Mouse (Mus musculus): ENCODE data around the gene Zfp518b. TPM values are rescaled to one million over a fixed set of nuclear protein-coding genes. Genes with fewer than 3 reads are reported as not detected.

The Zfp518b gene
- polyA plus RNA-seq, 1 experiment from 2014 or later, result 28.1 TPM

DNA sequence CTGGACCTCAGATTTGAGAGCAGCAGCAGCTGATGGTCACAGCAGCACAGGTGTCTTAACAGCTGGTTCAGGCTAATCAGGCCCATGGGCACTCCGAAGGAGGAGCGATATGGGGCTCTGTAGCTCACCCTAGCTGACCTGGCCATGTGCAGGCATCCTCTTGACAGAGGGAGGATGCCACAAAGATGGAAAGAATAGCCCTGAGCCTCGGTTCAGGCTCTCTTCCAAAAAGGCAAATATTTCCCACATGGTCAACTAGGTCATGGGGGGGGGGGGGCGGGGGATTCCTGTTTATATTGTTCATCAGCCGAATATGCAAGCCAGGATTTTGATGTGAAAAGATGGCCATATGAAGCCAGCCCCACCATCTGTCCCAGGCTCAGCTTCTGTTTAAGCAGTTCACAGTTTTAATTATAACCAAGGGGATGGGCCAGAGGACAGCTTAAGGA, 48.3 kb downstream of the Zfp518b start:
- no peaks in the 10 kb centered on the region for H3K36me3 ChIP-seq (ENCODE audit: control insufficient read depth, insufficient read depth, low read length)
- no peak overlapping the region for H3K27ac ChIP-seq (ENCODE audit: low read depth, low read length)
- no peak overlapping the region for H3K9ac ChIP-seq (ENCODE audit: low read depth, low read length)
- H3K27me3 ChIP-seq (replicated peaks; ENCODE audit: control insufficient read depth, insufficient read depth, low read length), result no peaks in the 10 kb centered on the region
- no peaks in the 10 kb centered on the region for H3K4me1 ChIP-seq (ENCODE audit: control insufficient read depth, insufficient read depth, low read depth, low read length)
- WGBS, result 68% methylated on average over 5 of the region's 5 CpGs
- no peak overlapping the region for H3K4me2 ChIP-seq (ENCODE audit: low read length)
- H3K9me3 ChIP-seq (ENCODE audit: control insufficient read depth, low read length), result 0 out of 2 replicates have a peak, but pooled peaks cover 2% of the 10 kb centered on the region
- peak; percentile 63; the same call in 1 of the 2 replicates for ATAC-seq
- H3K4me3 ChIP-seq (ENCODE audit: low read length), result no peak overlapping the region

DNA sequence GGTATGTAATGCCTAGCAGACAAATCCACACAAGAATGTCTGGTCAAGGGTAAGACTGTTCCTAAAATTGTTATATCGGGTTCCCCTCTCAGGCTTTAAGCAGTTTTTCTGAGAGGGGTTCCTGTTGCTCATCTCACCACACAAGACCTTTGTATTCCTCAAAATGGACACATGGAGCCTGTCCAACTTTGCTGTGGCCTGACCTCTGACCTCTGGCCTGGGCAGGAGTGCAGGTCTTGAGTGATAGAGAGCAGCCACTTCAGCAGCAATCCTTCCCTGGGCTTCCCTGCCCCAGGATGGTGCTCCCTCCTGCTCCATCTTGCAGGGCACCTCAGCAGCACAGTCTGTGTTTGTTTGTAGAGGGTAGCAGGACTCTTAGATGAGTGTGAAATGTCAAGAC, 48.9 kb downstream of the Zfp518b start:
- H3K36me3 ChIP-seq (ENCODE audit: control insufficient read depth, insufficient read depth, low read length), result no peaks in the 10 kb centered on the region
- 0 out of 2 replicates have a peak, but pooled peaks cover 2% of the 10 kb centered on the region for H3K9me3 ChIP-seq (ENCODE audit: control insufficient read depth, low read length)
- no peaks in the 10 kb centered on the region for H3K4me1 ChIP-seq (ENCODE audit: control insufficient read depth, insufficient read depth, low read depth, low read length)
- ATAC-seq, result no peak
- no peaks in the 10 kb centered on the region for H3K27me3 ChIP-seq (replicated peaks; ENCODE audit: control insufficient read depth, insufficient read depth, low read length)
- 74% methylated on average over 1 of the region's 1 CpGs for WGBS
- no peak overlapping the region for H3K9ac ChIP-seq (ENCODE audit: low read depth, low read length)
- no peak overlapping the region for H3K27ac ChIP-seq (ENCODE audit: low read depth, low read length)
- no peak overlapping the region for H3K4me2 ChIP-seq (ENCODE audit: low read length)
- no peak overlapping the region for H3K4me3 ChIP-seq (ENCODE audit: low read length)

DNA sequence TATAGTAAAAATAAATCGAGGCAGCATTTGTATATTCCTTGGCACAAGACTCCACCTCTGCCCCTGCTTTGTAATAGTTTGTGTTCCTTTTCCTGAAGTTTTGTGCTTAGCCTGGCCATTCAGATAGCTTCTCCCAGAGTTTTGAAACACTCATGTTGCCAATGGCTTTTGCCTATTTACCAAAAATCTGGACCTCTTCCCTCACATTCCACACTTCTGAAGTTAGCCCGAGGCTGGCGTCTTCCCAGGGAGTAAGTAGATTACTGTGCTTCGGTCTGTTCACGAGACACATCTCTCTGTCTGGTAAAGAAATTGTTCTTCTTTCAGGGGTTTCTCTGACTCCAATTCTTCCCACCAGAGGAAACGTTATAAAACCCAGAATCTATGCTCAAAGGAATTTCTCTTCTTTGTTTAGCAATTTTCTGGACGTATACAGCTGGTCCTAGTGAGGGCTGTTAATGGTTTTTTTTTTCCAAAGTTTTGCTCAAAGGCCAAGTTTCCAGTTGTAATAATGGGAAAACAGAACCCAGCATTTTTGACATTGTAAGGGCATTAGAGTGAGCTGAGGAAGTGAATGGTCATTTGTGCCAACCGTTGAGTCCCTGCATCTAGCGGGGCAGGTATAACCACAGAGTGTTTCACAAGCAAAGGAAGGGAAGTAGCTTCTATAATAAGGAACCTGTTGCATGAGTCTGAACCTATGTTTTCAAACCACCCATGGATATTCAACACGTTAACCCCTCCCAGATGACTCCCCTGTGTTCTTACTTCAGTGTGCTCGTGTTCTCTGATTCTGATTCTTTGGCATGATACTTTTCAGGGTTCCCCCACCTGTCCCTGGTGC, 50.1 kb downstream of the Zfp518b start:
- Histone ChIP-seq H3K27ac (ENCODE audit: low read depth, low read length) (no peak overlapping the region), H3K27me3 (replicated peaks; ENCODE audit: control insufficient read depth, insufficient read depth, low read length) (no peaks in the 10 kb centered on the region), H3K4me3 (ENCODE audit: low read length) (no peak overlapping the region), H3K9me3 (ENCODE audit: control insufficient read depth, low read length) (no peaks in the 10 kb centered on the region), H3K36me3 (ENCODE audit: control insufficient read depth, insufficient read depth, low read length) (no peaks in the 10 kb centered on the region), H3K4me2 (ENCODE audit: low read length) (no peak overlapping the region), H3K9ac (ENCODE audit: low read depth, low read length) (no peak overlapping the region), H3K4me1 (ENCODE audit: control insufficient read depth, insufficient read depth, low read depth, low read length) (no peaks in the 10 kb centered on the region)
- WGBS, result 70% methylated on average over 11 of the region's 11 CpGs
- no peak for ATAC-seq

DNA sequence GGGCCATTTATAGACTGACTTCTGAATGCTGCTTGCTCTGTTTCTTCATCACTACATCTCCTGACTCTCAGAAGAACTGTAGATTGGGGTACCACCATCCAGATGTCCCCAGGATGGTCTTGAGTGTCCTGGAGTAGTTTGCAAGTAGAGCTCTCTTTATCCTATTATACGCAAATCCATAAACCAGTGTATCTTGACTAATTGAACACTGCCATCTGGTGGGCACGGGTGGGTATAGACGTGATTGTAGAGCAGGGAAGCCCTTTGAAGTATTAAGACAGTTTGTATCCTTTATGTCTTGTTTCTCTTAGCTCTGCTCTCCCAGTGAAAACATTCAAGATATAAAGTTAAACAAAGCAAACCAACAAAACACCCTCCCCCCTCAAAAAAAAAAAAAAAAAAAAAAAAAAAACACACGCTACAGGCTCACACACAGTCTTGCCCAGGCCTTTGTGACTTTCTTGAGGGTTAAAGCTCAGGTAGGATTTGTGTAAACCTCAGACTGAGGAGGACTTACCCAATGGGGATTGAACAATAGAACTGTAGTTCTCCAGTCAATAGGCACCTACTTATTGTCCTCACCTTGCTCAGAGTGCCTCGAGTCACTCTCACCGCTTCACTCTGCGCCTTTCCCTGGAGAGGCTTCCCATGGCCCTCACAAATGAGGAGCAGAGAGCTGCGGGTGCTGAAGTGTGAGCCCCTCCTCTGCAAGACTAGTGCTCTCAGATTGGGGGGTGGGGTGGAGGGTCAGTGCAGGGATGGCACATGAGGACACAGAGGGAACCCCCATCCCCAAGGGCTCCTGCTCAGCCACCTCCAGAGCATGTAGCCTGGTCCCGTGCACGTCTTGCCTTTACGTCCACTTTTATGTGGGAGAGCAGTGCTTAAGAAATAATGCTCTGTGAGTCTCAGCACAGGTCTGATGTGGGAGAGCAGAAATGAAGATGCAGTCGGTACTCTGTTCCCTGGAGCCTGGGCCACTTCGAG, 51.9 kb downstream of the Zfp518b start:
- Histone ChIP-seq H3K27me3 (replicated peaks; ENCODE audit: control insufficient read depth, insufficient read depth, low read length) (no peaks in the 10 kb centered on the region), H3K9ac (ENCODE audit: low read depth, low read length) (no peak overlapping the region), H3K4me2 (ENCODE audit: low read length) (no peak overlapping the region), H3K36me3 (ENCODE audit: control insufficient read depth, insufficient read depth, low read length) (no peaks in the 10 kb centered on the region), H3K4me3 (ENCODE audit: low read length) (no peak overlapping the region), H3K27ac (ENCODE audit: low read depth, low read length) (no peak overlapping the region), H3K4me1 (ENCODE audit: control insufficient read depth, insufficient read depth, low read depth, low read length) (no peaks in the 10 kb centered on the region), H3K9me3 (ENCODE audit: control insufficient read depth, low read length) (no peaks in the 10 kb centered on the region)
- 73% methylated on average over 13 of the region's 13 CpGs for WGBS
- 0 out of 2 replicates have a peak, but pooled peaks have one; percentile 53 for ATAC-seq

DNA sequence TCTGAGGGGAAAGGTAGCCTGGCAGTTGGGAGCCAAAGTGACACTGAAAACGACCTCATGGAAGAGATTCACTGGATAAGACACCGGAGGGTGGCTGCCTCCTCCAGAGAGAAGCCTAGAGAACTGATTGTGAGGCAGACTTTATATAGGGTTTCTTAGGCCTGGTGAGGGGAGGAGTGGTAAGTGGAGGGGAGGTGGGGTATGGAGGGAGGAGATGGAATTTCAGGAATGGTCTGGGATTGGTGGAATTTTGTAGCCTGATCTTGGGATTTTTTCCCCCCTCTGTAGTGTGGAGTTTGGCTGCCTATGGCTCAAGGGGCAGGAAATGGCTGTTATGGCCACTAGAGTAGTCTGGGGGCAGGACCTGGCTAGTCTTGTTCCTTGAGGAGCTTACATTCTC, 56.6 kb downstream of the Zfp518b start:
- Histone ChIP-seq H3K9ac (ENCODE audit: low read depth, low read length) (no peak overlapping the region), H3K4me2 (ENCODE audit: low read length) (no peak overlapping the region), H3K36me3 (ENCODE audit: control insufficient read depth, insufficient read depth, low read length) (no peaks in the 10 kb centered on the region), H3K27ac (ENCODE audit: low read depth, low read length) (no peak overlapping the region), H3K27me3 (replicated peaks; ENCODE audit: control insufficient read depth, insufficient read depth, low read length) (no peaks in the 10 kb centered on the region), H3K4me1 (ENCODE audit: control insufficient read depth, insufficient read depth, low read depth, low read length) (no peaks in the 10 kb centered on the region), H3K4me3 (ENCODE audit: low read length) (no peak overlapping the region), H3K9me3 (ENCODE audit: control insufficient read depth, low read length) (no peaks in the 10 kb centered on the region; the same call in 1 of the 2 replicates)
- no peak for ATAC-seq
- 52% methylated on average over 2 of the region's 2 CpGs for WGBS

DNA sequence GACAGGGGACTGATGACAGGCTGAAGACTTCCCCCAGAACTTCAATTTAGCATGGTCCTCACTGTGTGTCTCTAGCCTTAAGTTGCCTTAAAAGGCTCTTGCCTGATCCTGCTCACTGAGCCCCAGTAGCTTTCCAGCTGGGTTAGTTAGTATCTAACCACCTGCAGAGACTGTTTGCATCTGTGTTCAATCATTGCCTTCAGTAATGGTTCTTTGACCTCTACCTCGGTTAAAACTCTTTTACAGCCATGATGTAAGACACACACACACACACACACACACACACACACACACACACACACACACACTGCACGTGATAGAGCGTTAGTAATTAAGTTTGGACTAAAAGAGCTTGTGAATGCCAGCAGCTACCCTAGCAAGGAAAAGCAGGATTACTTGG, 57.7 kb downstream of the Zfp518b start:
- no peak overlapping the region for H3K4me2 ChIP-seq (ENCODE audit: low read length)
- H3K9ac ChIP-seq (ENCODE audit: low read depth, low read length), result no peak overlapping the region
- 51% methylated on average over 3 of the region's 3 CpGs for WGBS
- H3K4me3 ChIP-seq (ENCODE audit: low read length), result no peak overlapping the region
- H3K27me3 ChIP-seq (replicated peaks; ENCODE audit: control insufficient read depth, insufficient read depth, low read length), result no peaks in the 10 kb centered on the region
- no peaks in the 10 kb centered on the region; the same call in 1 of the 2 replicates for H3K9me3 ChIP-seq (ENCODE audit: control insufficient read depth, low read length)
- no peak overlapping the region for H3K27ac ChIP-seq (ENCODE audit: low read depth, low read length)
- H3K36me3 ChIP-seq (ENCODE audit: control insufficient read depth, insufficient read depth, low read length), result no peaks in the 10 kb centered on the region
- no peak for ATAC-seq
- H3K4me1 ChIP-seq (ENCODE audit: control insufficient read depth, insufficient read depth, low read depth, low read length), result no peaks in the 10 kb centered on the region

DNA sequence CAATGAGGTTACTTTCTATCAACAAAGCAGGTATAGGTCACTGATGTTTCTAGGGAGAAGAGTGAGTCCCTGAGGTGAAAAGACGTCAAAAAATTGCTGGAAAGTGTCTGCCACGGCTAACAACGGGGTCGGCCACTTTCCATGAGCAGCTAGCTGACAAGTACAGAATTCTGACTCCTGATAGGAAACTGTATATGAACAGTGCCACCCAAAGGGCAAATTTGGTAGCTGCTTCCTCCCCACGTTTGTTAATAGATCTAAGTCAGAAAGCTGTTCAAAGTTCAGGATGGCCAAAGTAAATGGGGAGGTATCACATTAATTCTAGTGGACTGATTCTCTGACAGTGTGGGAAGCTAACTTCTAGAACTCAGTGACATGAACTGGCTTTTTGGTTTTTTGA, 63.8 kb downstream of the Zfp518b start:
- 28% methylated on average over 5 of the region's 5 CpGs for WGBS

DNA sequence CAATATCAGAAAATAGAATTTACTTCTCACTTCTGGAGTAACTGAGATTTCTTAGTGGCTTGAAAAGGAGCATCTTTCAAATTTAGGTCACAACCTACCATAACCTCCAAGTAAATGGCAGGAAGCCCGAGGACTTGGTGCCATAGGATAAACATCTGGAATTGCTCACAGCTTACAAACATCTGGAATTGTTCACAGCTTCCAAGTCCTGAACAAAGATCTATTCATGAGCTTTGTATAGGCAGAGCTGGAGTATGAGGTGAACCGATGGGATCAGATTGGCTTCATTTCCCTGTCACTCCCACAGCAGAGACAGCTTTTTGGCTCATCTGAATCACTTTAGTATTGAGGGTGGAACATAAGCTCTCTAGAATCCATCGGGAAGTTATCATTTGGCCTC, 65.7 kb downstream of the Zfp518b start:
- WGBS, result 61% methylated on average over 3 of the region's 3 CpGs
- Histone ChIP-seq H3K36me3 (ENCODE audit: control insufficient read depth, insufficient read depth, low read length) (no peaks in the 10 kb centered on the region), H3K27ac (ENCODE audit: low read depth, low read length) (no peak overlapping the region), H3K4me3 (ENCODE audit: low read length) (no peak overlapping the region), H3K9me3 (ENCODE audit: control insufficient read depth, low read length) (no peaks in the 10 kb centered on the region), H3K4me1 (ENCODE audit: control insufficient read depth, insufficient read depth, low read depth, low read length) (no peaks in the 10 kb centered on the region), H3K27me3 (replicated peaks; ENCODE audit: control insufficient read depth, insufficient read depth, low read length) (no peaks in the 10 kb centered on the region), H3K4me2 (ENCODE audit: low read length) (no peak overlapping the region), H3K9ac (ENCODE audit: low read depth, low read length) (no peak overlapping the region)
- ATAC-seq, result no peak

More for the DNA sequence above, 63.8 kb downstream of the Zfp518b start:
- ATAC-seq, result no peak
- no peaks in the 10 kb centered on the region for H3K4me1 ChIP-seq (ENCODE audit: control insufficient read depth, insufficient read depth, low read depth, low read length)
- H3K9me3 ChIP-seq (ENCODE audit: control insufficient read depth, low read length), result no peaks in the 10 kb centered on the region; the same call in 1 of the 2 replicates
- no peak overlapping the region for H3K9ac ChIP-seq (ENCODE audit: low read depth, low read length)
- H3K4me2 ChIP-seq (ENCODE audit: low read length), result no peak overlapping the region
- no peaks in the 10 kb centered on the region for H3K36me3 ChIP-seq (ENCODE audit: control insufficient read depth, insufficient read depth, low read length)
- no peak overlapping the region for H3K27ac ChIP-seq (ENCODE audit: low read depth, low read length)
- no peak overlapping the region for H3K4me3 ChIP-seq (ENCODE audit: low read length)
- H3K27me3 ChIP-seq (replicated peaks; ENCODE audit: control insufficient read depth, insufficient read depth, low read length), result no peaks in the 10 kb centered on the region

All from hindbrain, embryonic 16.5 days (tissue).